Mouse (Mus musculus): ENCODE measurements at regions not wholly inside any gene's neighbourhood (a gene's known extent, or its start where the extent isn't known, plus 50 kb on each side); places are given as distances from the start of the nearest gene placed in this dataset.

GRCm38 (mm10) chr12:6444026-6444425 lies 1068.5 kb upstream of the Klhl29 start:
- peak; percentile 55 to 64 for DNase-seq

- peak; percentile 88 to 92 for DNase-seq
Observed at GRCm38 (mm10) chr12:6417804-6418203, 1042.3 kb upstream of the Klhl29 start.

GRCm38 (mm10) chr12:6400591-6400990 lies 1025.1 kb upstream of the Klhl29 start:
- DNase-seq, result peak; percentile 12 to 22

GRCm38 (mm10) chr12:6381833-6382232 lies 1006.4 kb upstream of the Klhl29 start:
- DNase-seq, result no peak

GRCm38 (mm10) chr12:6367611-6368010 lies 992.1 kb upstream of the Klhl29 start:
- DNase-seq, result no peak

All from cerebellum, postnatal 10 days (tissue).